Mouse (Mus musculus) heart, embryonic 10.5 days (tissue): ENCODE results near the gene Dusp7. TPM values are rescaled to one million over a fixed set of nuclear protein-coding genes. Genes with fewer than 3 reads are reported as not detected.
A peak's percentile ranks its signal among the peaks of the same experiment; 100 is the strongest.

Experiments
- DNase-seq: peaks from one replicate; pipeline ENCODE4 v3.0.0-alpha.2; 2017; ENCODE audit warnings: low spot score
- H3K27ac ChIP-seq: fragments of 300-500 bp; sonication (generic); 2 replicates; pipeline ENCODE4 v1.5.1; 2016; ENCODE audit warnings: mild to moderate bottlenecking
- H3K27me3 ChIP-seq: fragments of 300-500 bp; sonication (generic); 2 replicates; pipeline ENCODE4 v1.6.1; 2016; ENCODE audit warnings: mild to moderate bottlenecking; ENCODE audit not compliant: poor library complexity, insufficient read depth, severe bottlenecking
- H3K36me3 ChIP-seq: fragments of 300-500 bp; sonication (generic); 2 replicates; pipeline ENCODE4 v1.6.1; 2016; ENCODE audit warnings: mild to moderate bottlenecking, moderate library complexity
- H3K4me1 ChIP-seq: fragments of 300-500 bp; sonication (generic); 2 replicates; pipeline ENCODE4 v1.6.1; 2016; ENCODE audit warnings: mild to moderate bottlenecking
- H3K4me3 ChIP-seq: fragments of 300-500 bp; sonication (generic); 2 replicates; pipeline ENCODE4 v1.5.1; 2016; ENCODE audit warnings: mild to moderate bottlenecking, moderate library complexity
- H3K9me3 ChIP-seq: fragments of 300-500 bp; sonication (generic); 2 replicates; pipeline ENCODE4 v1.6.1; 2016; ENCODE audit warnings: mild to moderate bottlenecking, moderate library complexity
- WGBS: fragments of 180-500 bp; shearing (Covaris S2); methylation state at CpG from one replicate; pipeline ENCODE4 v1.1.7; 2016; 5-methylcytosine and 5-hydroxymethylcytosine counted together
- polyA plus RNA-seq: library from polyadenylated mRNA; unstranded; fragments of >200 nt; fragmentation: Nextera tagmentation; extraction: Ambion mirVana; gene quantifications from 2 replicates; pipeline ENCODE4 v1.2.1, GENCODE M21; 2016

Gene Dusp7
- polyA plus RNA-seq, 1 experiment from 2014 or later: 21.0 TPM

DNA sequence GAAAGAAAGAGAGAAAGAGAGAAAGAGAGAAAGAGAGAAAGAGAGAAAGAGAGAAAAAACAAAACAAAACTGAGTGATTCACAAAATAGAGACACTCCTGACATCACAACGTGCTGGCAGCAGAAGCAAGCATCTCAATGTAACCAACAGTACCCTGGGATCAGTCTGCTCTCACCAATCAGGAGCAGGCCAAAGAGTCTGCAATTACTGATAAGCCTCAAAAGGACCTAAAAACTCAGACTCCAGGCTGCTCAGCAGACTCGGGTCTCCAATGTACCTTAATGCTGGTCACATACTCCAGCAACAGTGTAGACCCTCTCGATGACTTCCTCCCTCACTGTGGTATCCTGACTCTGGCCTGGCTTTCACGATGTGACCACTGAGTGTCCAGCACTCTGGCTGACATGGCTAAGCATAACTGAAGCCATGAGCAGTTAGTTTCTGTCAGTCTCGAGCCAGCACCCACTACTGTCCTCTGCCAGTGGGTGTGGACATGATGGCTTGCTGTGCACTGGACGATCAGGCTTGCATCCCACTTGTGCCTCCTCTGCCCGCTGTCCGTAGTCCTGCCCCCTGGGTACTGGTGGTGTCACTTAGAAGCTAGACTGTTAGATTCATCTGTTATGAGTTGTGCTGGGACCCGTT, 30.4 kb downstream of the Dusp7 start:
- H3K27me3 ChIP-seq: peaks cover 7% of the 10 kb centered on the region; the same call in 1 of the 2 replicates
- peaks cover 64% of the 10 kb centered on the region for H3K4me1 ChIP-seq
- no peak overlapping the region for H3K4me3 ChIP-seq
- DNase-seq: no peak
- H3K9me3 ChIP-seq: no peaks in the 10 kb centered on the region
- H3K27ac ChIP-seq: 0 out of 2 replicates have a peak overlapping the region, but pooled peaks have one; percentile 24
- WGBS: 55% methylated on average over 9 of the region's 9 CpGs
- no peaks in the 10 kb centered on the region for H3K36me3 ChIP-seq

DNA sequence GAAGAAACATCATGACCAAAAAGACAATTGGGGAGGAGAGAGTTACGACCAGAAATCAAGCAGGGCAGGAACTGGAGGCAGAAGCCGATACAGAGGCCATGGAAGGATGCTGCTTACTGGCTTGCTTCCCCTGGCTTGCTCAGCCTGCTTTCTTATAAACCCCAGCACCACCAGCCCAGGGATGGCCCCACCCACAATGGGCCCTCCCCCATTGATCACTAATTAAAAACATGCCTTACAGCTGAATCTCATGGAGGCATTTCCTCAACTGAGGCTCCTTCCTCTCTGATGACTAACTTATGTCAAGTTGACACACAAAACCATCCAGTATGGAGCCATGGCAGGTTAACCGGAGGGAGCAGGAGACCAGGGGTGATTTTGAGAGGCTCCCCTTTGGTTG, 31.4 kb downstream of the Dusp7 start:
- H3K4me1 ChIP-seq: peaks cover 60% of the 10 kb centered on the region
- no peaks in the 10 kb centered on the region for H3K9me3 ChIP-seq
- 80% methylated on average over 3 of the region's 3 CpGs for WGBS
- H3K36me3 ChIP-seq: no peaks in the 10 kb centered on the region
- H3K27me3 ChIP-seq: peaks cover 7% of the 10 kb centered on the region; the same call in 1 of the 2 replicates
- H3K27ac ChIP-seq: no peak overlapping the region
- no peak overlapping the region for H3K4me3 ChIP-seq
- DNase-seq: no peak

DNA sequence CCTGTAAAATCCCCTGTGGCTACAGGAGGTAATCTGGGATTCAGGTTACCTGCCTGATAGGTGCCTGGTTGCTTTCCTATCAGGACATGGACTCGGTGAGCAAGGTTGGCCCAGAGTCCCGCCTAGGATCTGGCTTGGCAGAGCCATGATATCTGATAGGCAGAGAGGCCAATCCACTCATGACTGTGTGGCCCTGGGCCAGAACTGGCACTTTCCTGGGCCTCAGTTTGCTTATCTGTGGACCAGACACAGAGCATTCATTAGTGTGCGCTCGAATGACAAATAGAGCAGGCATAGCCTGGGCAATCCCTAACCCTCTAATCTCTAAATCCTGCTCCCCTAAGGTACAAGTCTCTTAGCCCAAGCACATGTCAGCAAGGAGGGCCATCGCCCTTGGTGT, 33.7 kb downstream of the Dusp7 start:
- peaks cover 69% of the 10 kb centered on the region for H3K4me1 ChIP-seq
- H3K4me3 ChIP-seq: no peak overlapping the region
- WGBS: 69% methylated on average over 5 of the region's 5 CpGs
- H3K36me3 ChIP-seq: no peaks in the 10 kb centered on the region
- no peak for DNase-seq
- H3K9me3 ChIP-seq: no peaks in the 10 kb centered on the region
- H3K27me3 ChIP-seq: peaks cover 7% of the 10 kb centered on the region; the same call in 1 of the 2 replicates
- 0 out of 2 replicates have a peak overlapping the region, but pooled peaks have one; percentile 62 for H3K27ac ChIP-seq

- H3K4me3 ChIP-seq: no peak overlapping the region
- H3K9me3 ChIP-seq: no peaks in the 10 kb centered on the region
- H3K36me3 ChIP-seq: no peaks in the 10 kb centered on the region
- peaks cover 71% of the 10 kb centered on the region for H3K4me1 ChIP-seq
- H3K27me3 ChIP-seq: peaks cover 7% of the 10 kb centered on the region; the same call in 1 of the 2 replicates
- H3K27ac ChIP-seq: 0 out of 2 replicates have a peak overlapping the region, but pooled peaks have one; percentile 62
- WGBS: 72% methylated on average over 16 of the region's 16 CpGs
- no peak for DNase-seq
Measured at GRCm38 (mm10) chr9:106402607-106403375, 34.4 kb downstream of the Dusp7 start.

DNA sequence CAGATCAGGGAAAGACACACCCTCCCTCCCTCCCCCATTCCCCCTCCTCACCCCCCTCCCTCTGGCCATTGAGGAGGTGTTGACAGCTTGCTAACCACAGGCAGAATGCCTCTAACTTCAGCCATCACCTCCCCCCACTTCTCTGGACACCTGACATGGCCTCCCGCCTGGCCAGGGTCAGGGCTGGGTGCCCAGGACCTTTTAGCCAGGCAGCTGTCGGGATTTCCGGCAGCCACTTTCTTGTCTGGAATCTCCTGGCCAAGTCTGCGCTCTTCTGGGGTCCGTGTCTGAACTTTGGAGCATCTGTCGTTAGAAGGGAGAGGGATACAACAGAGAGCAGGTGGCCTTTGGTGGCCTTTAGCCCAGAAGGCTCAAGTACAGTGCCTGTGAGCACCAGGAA, 36.8 kb downstream of the Dusp7 start:
- peaks cover 75% of the 10 kb centered on the region for H3K4me1 ChIP-seq
- peaks cover 7% of the 10 kb centered on the region; the same call in 1 of the 2 replicates for H3K27me3 ChIP-seq
- peak overlapping the region; percentile 69 for H3K27ac ChIP-seq
- no peak for DNase-seq
- 13% methylated on average over 6 of the region's 6 CpGs for WGBS
- H3K4me3 ChIP-seq: peak overlapping the region; percentile 6; the same call in 1 of the 2 replicates
- no peaks in the 10 kb centered on the region for H3K9me3 ChIP-seq
- H3K36me3 ChIP-seq: no peaks in the 10 kb centered on the region

- no peak overlapping the region for H3K4me3 ChIP-seq
- 33% methylated on average over 8 of the region's 8 CpGs for WGBS
- DNase-seq: no peak
- H3K4me1 ChIP-seq: peaks cover 86% of the 10 kb centered on the region
- no peaks in the 10 kb centered on the region for H3K27me3 ChIP-seq
- H3K36me3 ChIP-seq: no peaks in the 10 kb centered on the region
- no peaks in the 10 kb centered on the region for H3K9me3 ChIP-seq
- peak overlapping the region; percentile 69 for H3K27ac ChIP-seq
Measured at GRCm38 (mm10) chr9:106406443-106407078, 38.1 kb downstream of the Dusp7 start.

- H3K4me3 ChIP-seq: no peak overlapping the region
- WGBS: 96% methylated on average over 4 of the region's 4 CpGs
- no peaks in the 10 kb centered on the region for H3K27me3 ChIP-seq
- peaks cover 74% of the 10 kb centered on the region for H3K4me1 ChIP-seq
- no peak for DNase-seq
- no peaks in the 10 kb centered on the region for H3K36me3 ChIP-seq
- H3K27ac ChIP-seq: peak overlapping the region; percentile 56; the same call in 1 of the 2 replicates
- H3K9me3 ChIP-seq: no peaks in the 10 kb centered on the region
Measured at GRCm38 (mm10) chr9:106409096-106409495, 40.7 kb downstream of the Dusp7 start.

GRCm38 (mm10) chr9:106410086-106410650, 41.7 kb downstream of the Dusp7 start:
- Histone ChIP-seq H3K4me1 (peaks cover 65% of the 10 kb centered on the region), H3K9me3 (no peaks in the 10 kb centered on the region), H3K36me3 (no peaks in the 10 kb centered on the region), H3K27me3 (no peaks in the 10 kb centered on the region), H3K4me3 (no peak overlapping the region), H3K27ac (peak overlapping the region; percentile 32; the same call in 1 of the 2 replicates)
- no peak for DNase-seq
- WGBS: 84% methylated on average over 2 of the region's 2 CpGs

DNA sequence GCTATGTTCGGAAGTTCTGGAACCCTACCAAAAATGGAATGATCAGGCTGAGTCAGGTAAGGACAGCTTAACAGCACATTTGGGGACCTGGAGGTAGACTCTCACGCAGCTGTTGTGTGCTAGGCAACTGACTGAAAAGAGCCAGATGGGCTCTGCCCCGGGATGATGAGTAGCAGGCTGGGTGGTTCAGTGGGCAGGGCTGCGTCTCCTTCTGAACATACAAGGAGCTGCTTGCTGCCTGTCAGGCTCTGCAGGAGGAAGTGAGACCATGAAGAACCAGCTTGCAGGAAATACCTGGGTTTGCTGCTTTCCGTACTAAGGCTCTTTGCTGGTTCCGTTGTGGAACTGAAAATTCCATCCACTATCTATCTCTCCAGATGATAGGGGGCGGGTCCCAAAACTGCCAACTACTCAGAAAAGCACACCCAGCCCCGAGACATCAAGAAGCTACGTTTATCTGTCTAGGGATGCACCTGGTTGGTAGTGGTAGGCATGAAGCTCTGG, 42.7 kb downstream of the Dusp7 start:
- Histone ChIP-seq H3K4me3 (no peak overlapping the region), H3K27ac (peak overlapping the region; percentile 4; the same call in 1 of the 2 replicates), H3K27me3 (no peaks in the 10 kb centered on the region), H3K36me3 (no peaks in the 10 kb centered on the region), H3K4me1 (peaks cover 55% of the 10 kb centered on the region), H3K9me3 (no peaks in the 10 kb centered on the region)
- 57% methylated on average over 9 of the region's 9 CpGs for WGBS
- DNase-seq: no peak

DNA sequence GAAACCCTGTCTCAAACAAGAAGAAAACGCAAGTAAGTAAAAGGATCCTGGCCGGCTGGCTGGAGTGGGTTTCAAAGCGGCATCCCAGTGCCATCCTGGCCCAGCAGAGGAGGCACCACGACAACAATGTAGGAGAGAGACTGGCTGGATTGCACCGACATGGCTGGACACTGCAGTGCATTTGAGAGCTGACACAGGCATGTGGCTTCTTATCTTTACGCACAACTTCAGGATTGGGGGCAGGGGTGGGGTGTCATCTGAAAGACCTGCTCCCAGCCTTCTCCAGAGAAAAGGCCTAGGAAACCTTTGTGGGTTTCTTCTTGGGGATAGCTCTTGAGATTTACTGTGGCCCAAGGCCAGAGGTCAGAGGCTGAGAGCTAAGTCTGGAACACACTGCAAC, 43.3 kb downstream of the Dusp7 start:
- Histone ChIP-seq H3K27ac (peak overlapping the region; percentile 57; the same call in 1 of the 2 replicates), H3K9me3 (no peaks in the 10 kb centered on the region), H3K4me3 (no peak overlapping the region), H3K4me1 (peaks cover 49% of the 10 kb centered on the region), H3K27me3 (no peaks in the 10 kb centered on the region), H3K36me3 (no peaks in the 10 kb centered on the region)
- no peak for DNase-seq
- 51% methylated on average over 6 of the region's 6 CpGs for WGBS

- DNase-seq: no peak
- H3K36me3 ChIP-seq: no peaks in the 10 kb centered on the region
- H3K27me3 ChIP-seq: no peaks in the 10 kb centered on the region
- peaks cover 49% of the 10 kb centered on the region for H3K4me1 ChIP-seq
- no peaks in the 10 kb centered on the region for H3K9me3 ChIP-seq
- 0 out of 2 replicates have a peak overlapping the region, but pooled peaks have one; percentile 57 for H3K27ac ChIP-seq
- WGBS: 83% methylated on average over 3 of the region's 3 CpGs
- no peak overlapping the region for H3K4me3 ChIP-seq
Measured at GRCm38 (mm10) chr9:106412210-106412609, 43.8 kb downstream of the Dusp7 start.

DNA sequence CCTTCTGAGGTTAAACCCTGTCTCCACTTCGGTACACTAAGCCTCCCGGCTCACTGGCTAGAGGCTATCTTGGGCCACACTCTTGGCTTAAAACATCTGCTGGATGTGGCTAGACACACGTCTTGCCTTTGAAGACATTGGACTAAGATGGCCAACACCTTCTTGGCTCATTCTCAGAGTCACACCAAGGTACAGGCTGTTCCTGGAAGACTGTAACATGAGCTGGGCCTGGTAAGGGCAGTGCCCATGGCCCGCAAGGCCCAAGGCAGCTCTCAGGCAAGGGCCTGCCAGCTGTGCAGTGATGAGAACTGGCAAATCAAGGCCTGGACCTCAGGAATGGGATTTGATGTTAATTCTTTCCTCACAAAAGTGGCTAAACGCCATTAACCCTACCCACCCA, 45.2 kb downstream of the Dusp7 start:
- Histone ChIP-seq H3K4me1 (peaks cover 49% of the 10 kb centered on the region), H3K27me3 (peaks cover 3% of the 10 kb centered on the region; the same call in 1 of the 2 replicates), H3K9me3 (no peaks in the 10 kb centered on the region), H3K27ac (no peak overlapping the region), H3K4me3 (no peak overlapping the region), H3K36me3 (no peaks in the 10 kb centered on the region)
- 83% methylated on average over 5 of the region's 5 CpGs for WGBS
- DNase-seq: no peak
